Mouse (Mus musculus) leukemia stem cell, adult 10-12 weeks (primary cell): ENCODE measurements around the gene Defb23. TPM values are rescaled to one million over a fixed set of nuclear protein-coding genes. Genes with fewer than 3 reads are reported as not detected.

Experiments used
- polyA plus RNA-seq: library from polyadenylated mRNA; stranded (reverse); fragments of >175 nt; gene quantifications from 2 replicates; pipeline ENCODE4 v1.2.3, GENCODE M21; 2012; ENCODE audit warnings: low replicate concordance

Gene Defb23
- polyA plus RNA-seq, result not detected in 2 replicates

DNA sequence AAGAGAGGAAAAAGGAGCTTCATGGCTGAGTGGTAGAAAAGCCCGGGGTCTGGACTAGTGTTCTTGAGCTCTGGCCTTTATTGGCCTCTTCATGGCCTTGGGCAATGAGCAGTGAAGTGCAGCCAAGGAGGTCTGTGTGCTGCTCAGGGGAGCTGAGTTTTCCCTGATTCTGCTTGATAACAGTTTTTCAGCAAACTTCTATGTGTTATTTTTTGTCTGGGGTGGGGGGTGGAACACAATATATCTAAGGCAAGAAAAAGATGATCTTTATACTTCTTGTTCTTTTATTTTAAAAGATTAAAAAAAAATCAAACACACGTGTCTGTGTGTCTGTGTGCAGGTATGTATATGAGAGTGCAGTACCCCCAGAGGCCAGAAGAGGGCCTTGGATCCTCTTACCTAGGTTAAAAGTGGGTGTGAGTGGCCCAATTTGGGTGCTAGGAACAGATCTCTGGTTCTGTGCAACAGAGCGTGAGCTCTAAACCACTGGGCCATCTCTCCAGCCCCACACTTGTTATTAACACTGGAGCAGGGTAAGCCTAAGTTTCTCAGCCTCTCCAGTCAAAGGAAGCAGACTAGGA lies at the start of gene Defb23:
Gene Defb23 (minus strand): TSS at position 51 of the 581 bp plus-strand sequence.

DNA sequence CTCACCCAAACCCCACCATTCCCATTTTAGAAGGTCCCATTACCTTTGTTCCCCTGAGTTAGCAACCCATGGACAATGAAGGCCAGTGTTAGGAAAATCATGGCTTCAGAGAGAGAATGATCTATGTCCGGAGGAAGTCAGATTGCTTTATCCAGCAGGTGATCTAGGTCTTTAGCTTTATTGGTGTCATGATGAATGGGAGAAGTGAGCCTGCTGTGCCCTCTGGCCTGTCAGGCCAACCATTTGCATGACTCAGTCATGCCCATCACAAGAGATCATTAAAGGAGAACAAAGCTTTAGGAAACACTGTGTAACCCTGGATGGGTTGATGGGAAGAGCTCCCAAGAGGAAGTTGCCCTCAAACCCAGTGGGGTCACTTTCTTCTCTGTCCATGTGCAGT lies 47.2 kb upstream of the Defb23 start, which contains the start of gene Defb26:
Gene Defb26 (minus strand): TSS at position 101 of the 400 bp plus-strand sequence.

DNA sequence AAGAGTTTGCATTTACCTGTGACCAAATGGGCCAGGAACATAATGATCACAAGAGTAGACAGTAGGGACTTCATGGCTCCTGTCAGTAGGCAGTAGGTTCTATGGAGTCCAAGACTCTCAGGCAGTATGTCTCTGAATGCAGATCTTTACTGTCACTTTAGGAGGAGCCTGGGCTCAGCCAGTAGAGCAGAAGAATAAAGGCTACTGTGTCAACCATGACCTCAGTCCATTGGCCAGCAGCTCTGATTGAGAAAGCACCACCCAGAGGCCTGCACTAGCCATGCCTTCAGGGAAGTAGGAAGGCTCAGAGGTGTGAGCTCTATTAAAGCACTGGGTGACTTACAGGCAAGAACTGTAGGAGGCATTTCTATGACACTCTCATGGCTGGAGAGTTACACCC lies 25.6 kb upstream of the Defb23 start, which contains the start of gene Defb22:
Gene Defb22 (minus strand): TSS at position 101 of the 400 bp plus-strand sequence.

DNA sequence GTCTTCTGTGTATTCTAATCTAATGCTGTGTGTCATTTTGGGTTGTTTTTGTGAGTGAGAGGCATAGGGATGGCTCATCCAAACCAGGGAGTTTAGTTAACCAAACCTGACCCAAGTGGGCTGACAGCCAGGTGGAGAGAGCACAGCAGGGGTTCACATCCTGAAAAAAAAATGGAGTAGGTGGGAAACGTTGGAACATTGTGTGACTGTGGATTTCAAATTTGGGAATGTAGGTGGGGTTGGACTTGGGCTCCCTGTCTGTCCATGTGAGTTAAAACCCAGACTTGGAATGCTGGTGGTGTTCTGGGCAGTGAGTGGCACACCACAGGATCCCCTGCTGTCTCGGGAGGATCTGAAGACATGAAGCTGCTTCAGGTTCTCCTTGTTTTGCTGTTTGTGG lies 12.3 kb upstream of the Defb23 start, which contains the start of gene Defb20:
Gene Defb20 (plus strand): TSS at position 301 of the 400 bp plus-strand sequence.

DNA sequence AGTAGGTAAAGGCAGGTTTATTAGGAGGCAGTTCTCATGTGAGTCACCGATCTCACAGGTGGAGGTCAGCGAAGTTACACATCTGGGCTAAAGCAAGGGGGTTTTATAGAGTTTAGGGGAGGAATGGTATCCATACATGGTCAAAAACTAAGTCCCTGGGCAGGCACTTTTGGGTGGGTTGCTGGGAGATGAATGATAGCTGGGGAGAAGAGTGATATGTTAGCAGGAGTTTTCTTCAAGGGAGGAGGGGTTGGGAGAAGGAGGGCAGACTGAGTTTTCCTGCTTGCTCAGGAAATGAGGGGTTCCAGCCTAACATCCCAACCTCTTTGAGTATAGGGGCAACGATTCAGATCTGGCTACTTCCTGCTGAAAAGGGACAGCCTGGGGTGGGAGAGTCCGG lies 49.1 kb downstream of the Defb23 start, which contains the start of gene 6820408C15Rik:
Gene 6820408C15Rik (plus strand): TSS at position 301 of the 400 bp plus-strand sequence.

DNA sequence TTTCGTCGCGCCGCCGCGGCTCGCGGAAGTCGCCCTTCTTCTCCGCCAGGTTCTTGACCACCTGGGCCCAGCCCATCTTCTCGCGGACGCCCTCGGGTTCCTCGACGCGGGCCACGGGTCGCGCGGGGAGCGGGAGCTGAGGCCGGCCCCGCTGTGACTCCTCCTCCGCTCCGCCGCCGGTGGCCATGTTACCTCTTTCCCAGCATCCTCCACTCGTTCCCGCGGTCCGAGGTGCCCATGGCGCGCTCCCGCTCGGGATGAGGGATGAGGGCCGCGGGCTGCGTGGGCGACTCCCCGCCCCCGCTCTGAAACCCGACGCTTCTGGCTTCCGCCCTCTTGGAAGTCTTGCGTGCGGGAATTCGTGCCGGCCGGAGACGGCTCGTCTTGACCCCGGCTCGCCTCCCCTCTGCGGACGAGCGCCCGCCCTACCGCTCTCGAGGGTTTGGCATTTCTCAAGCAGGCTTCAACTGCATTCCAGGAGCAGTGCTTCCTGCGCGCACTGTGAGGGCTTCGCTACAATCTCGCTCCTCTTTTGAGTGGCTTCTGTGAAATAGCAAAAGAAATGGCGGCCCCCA lies 49.7 kb downstream of the Defb23 start, which contains the start of gene Zcchc3:
Gene Zcchc3 (minus strand): TSS at position 437 of the 575 bp plus-strand sequence.

Other genes starting within 250 kb of the Defb23 start
- 6.0 and 28.5 TPM in 2 replicates for gene Csnk2a1, start 237.8 kb downstream of the Defb23 start, polyA plus RNA-seq
- 11.0 and 17.6 TPM in 2 replicates for gene Tbc1d20, start 170.8 kb downstream of the Defb23 start, polyA plus RNA-seq
- 305 and 315 TPM in 2 replicates for gene Rbck1, start 132.0 kb downstream of the Defb23 start, polyA plus RNA-seq
- gene Trib3, start 120.6 kb downstream of the Defb23 start, polyA plus RNA-seq, result 52.4 and 88.1 TPM in 2 replicates
- not detected in 2 replicates for gene Nrsn2, start 88.0 kb downstream of the Defb23 start, polyA plus RNA-seq
- gene Sox12, start 66.6 kb downstream of the Defb23 start, polyA plus RNA-seq, result 83.5 and 117 TPM in 2 replicates
- gene Zcchc3, start 49.6 kb downstream of the Defb23 start, polyA plus RNA-seq, result 11.5 and 15.2 TPM in 2 replicates
- 0.20 TPM in 1 of 2 replicates, not detected in the other for gene 6820408C15Rik, start 49.0 kb downstream of the Defb23 start, polyA plus RNA-seq
- not detected in 2 replicates for gene Defb20, start 12.4 kb upstream of the Defb23 start, polyA plus RNA-seq
- not detected in 2 replicates for gene Defb22, start 25.5 kb upstream of the Defb23 start, polyA plus RNA-seq
- gene Defb26, start 47.1 kb upstream of the Defb23 start, polyA plus RNA-seq, result not detected in 2 replicates
- gene Defb28, start 53.6 kb upstream of the Defb23 start, polyA plus RNA-seq, result not detected in 2 replicates
- not detected in 2 replicates for gene Defb29, start 75.5 kb upstream of the Defb23 start, polyA plus RNA-seq
- gene Gm17416, start 104.7 kb upstream of the Defb23 start, polyA plus RNA-seq, result not detected in 2 replicates
- gene Defb21, start 108.1 kb upstream of the Defb23 start, polyA plus RNA-seq, result not detected in 2 replicates
- not detected in 2 replicates for gene Defb19, start 115.7 kb upstream of the Defb23 start, polyA plus RNA-seq
- gene Defb45, start 134.8 kb upstream of the Defb23 start, polyA plus RNA-seq, result not detected in 2 replicates
- not detected in 2 replicates for gene Defb36, start 139.7 kb upstream of the Defb23 start, polyA plus RNA-seq
- not detected in 2 replicates for gene Defb25, start 158.4 kb upstream of the Defb23 start, polyA plus RNA-seq
- gene Rem1, start 162.3 kb upstream of the Defb23 start, polyA plus RNA-seq, result 0.80 and 2.1 TPM in 2 replicates
- 109 and 191 TPM in 2 replicates for gene H13, start 204.8 kb upstream of the Defb23 start, polyA plus RNA-seq
- 2.2 TPM in 1 of 2 replicates, not detected in the other for gene Mcts2, start 222.4 kb upstream of the Defb23 start, polyA plus RNA-seq